In the genomic region with DNA sequence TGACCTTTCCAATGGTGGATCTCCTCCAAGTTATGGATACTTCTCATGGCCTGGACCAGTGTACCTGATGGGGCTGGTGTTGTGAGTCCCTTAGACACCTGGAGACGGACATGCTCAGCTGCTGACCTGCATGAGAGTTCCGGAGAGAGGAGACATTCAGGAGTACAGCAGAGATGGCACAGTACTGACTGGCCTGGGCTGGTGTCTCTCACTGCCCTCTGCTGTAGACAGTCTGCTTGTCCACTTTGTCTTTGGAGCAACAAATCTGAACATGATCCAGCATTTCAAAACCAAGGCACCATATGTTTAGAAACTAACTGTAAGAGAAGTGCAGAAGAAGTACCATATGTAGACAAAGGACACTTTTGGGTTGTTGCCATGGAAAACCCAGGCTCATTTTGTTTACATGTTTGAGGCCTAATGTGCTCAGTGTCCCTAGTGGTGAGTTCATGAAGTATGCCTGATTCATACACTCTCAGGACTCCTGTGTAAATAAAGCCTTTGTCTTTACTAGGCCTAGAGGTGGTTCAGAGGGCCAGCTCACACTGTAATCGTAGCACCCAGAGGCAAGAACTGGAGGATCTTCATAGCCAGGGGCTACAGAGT, we compare ENCODE assay signal across 9 mouse cellular contexts. TPM values are rescaled to one million over a fixed set of nuclear protein-coding genes. Genes with fewer than 3 reads are reported as not detected.
DNase-seq lines count a peak whose midpoint lies in the region; ATAC-seq and TF ChIP-seq lines count a peak whose summit lies in the region.
"Had no signal": no experiment of that assay in that cellular context is flagged by ENCODE, and none has a peak within 500 bp of the region (broad histone marks: within the 10 kb centered on the region; RNA-seq: fewer than 3 reads in every experiment).

No protein-coding gene starts in this region.

- peak; percentile 81 for TF ChIP-seq CTCF in lung, postnatal 0 days (IDR thresholded peaks at IDR 0.05)

- H3K4me1 ChIP-seq in lung, postnatal 0 days (ENCODE audit: insufficient read depth, low read depth, low read length) = peaks cover 4% of the 10 kb centered on the region; the same call in 1 of the 2 replicates

- peak; percentile 71; the same call in 1 of the 2 replicates for ATAC-seq in common myeloid progenitor, adult 5-6 weeks (replicated peaks; ENCODE audit: low read depth, poor library complexity, severe bottlenecking)
- ATAC-seq in lung, postnatal 0 days = peak; percentile 84

- H3K9me3 ChIP-seq in lung, postnatal 0 days (ENCODE audit: low read length) = no peaks in the 10 kb centered on the region
- H3K9me3 ChIP-seq: liver, embryonic 15.5 days had no signal

- no peaks in the 10 kb centered on the region for H3K27me3 ChIP-seq in lung, postnatal 0 days (replicated peaks; ENCODE audit: insufficient read depth, low read length)

- H3K4me2 ChIP-seq in lung, postnatal 0 days (replicated peaks; ENCODE audit: low read depth, low read length) = no peak overlapping the region
- H3K4me2 ChIP-seq: liver, embryonic 15.5 days had no signal

- 54% methylated on average over 3 of the region's 3 CpGs for WGBS in lung, postnatal 0 days

- peak; percentile 69; the same call in 1 of the 2 replicates for TF ChIP-seq EP300 in lung, postnatal 0 days (IDR thresholded peaks at IDR 0.05)

- H3K4me3 ChIP-seq in lung, postnatal 0 days (ENCODE audit: low read depth, low read length) = no peak overlapping the region
- H3K4me3 ChIP-seq: liver, embryonic 15.5 days had no signal

- DNase-seq in kidney, postnatal 14 days = peak; percentile 21
- DNase-seq in kidney, postnatal 10 days = no peak
- DNase-seq in MN1 (ENCODE audit: low spot score) = peak; percentile 36
- peak; percentile 95 for DNase-seq in lung, postnatal 0 days (ENCODE audit: low spot score)
- no peak for DNase-seq in urinary bladder, postnatal 14 days (ENCODE audit: low spot score)
- DNase-seq in testis, postnatal 14 days (ENCODE audit: low spot score) = no peak
- DNase-seq in gastrocnemius, adult 8-10 months (ENCODE audit: low spot score in 2 of 2) = no peak

- H3K27ac ChIP-seq in lung, postnatal 0 days (ENCODE audit: low read length) = peak overlapping the region; percentile 61
- H3K27ac ChIP-seq: liver, embryonic 15.5 days had no signal

- no peak overlapping the region for H3K9ac ChIP-seq in lung, postnatal 0 days (replicated peaks; ENCODE audit: low read depth)
- H3K9ac ChIP-seq: liver, embryonic 15.5 days had no signal

- H3K36me3 ChIP-seq in lung, postnatal 0 days (ENCODE audit: insufficient read depth, low read length) = no peaks in the 10 kb centered on the region
- H3K36me3 ChIP-seq: liver, embryonic 15.5 days had no signal

RNA-seq across cellular contexts. Expression of gene Tbx2, which starts 46.1 kb away (rescaled TPM):
- 0.05 TPM in 1 of 2 replicates, not detected in the other for total RNA-seq in common myeloid progenitor, adult 5-6 weeks (2017)
- polyA plus RNA-seq in lung, postnatal 0 days (2015; fragmentation: Nextera tagmentation; extraction: Ambion mirVana) = 43.6 and 49.6 TPM in 2 replicates
- total RNA-seq in gastrocnemius, adult 8-10 months (2022) = 1 to 10 TPM in 3 of 4 experiments, under 1 TPM in 1; 0.68 to 2.7 (median 1.7) TPM

Comparison
In these comparisons a context has a peak if more than half of its experiments do, and no peak if none do; other contexts are left out.
1. DNase-seq: peak in kidney, postnatal 14 days (single experiment), MN1 (single experiment) and lung, postnatal 0 days (single experiment); none in kidney, postnatal 10 days (single experiment), urinary bladder, postnatal 14 days (single experiment), testis, postnatal 14 days (single experiment) and gastrocnemius, adult 8-10 months (0 of 2).